Mouse (Mus musculus) C2C12 (cell line): ENCODE measurements around the gene C1s1. TPM values are rescaled to one million over a fixed set of nuclear protein-coding genes. Genes with fewer than 3 reads are reported as not detected.

Source experiments
- H3K27me3 ChIP-seq: one replicate; pipeline ENCODE4 v1.6.1; 2011; ENCODE audit not compliant: control insufficient read depth, insufficient read depth, insufficient read length
- H3K36me3 ChIP-seq: one replicate; pipeline ENCODE4 v1.6.1; 2011; ENCODE audit not compliant: control insufficient read depth, insufficient read depth
- H3K4me3 ChIP-seq: one replicate; pipeline ENCODE4 v1.5.1; 2011; ENCODE audit warnings: mild to moderate bottlenecking, control low read depth; ENCODE audit not compliant: poor library complexity, insufficient read depth, severe bottlenecking
- H3K79me2 ChIP-seq: one replicate; pipeline ENCODE4 v1.6.1; 2011; ENCODE audit not compliant: control insufficient read depth, insufficient read depth
- H3K79me3 ChIP-seq: one replicate; pipeline ENCODE4 v1.6.1; 2011; ENCODE audit warnings: low read depth, control low read depth
- H3ac ChIP-seq: one replicate; pipeline ENCODE3; 2011; ENCODE audit warnings: low read depth; ENCODE audit not compliant: control insufficient read depth, insufficient read length
- CEBPB ChIP-seq: IDR thresholded peaks from one replicate; pipeline ENCODE4 v1.6.1; 2011; ENCODE audit warnings: low read depth, mild to moderate bottlenecking, control low read depth, moderate library complexity
- CTCF ChIP-seq: IDR thresholded peaks from one replicate; pipeline ENCODE4 v1.5.1; 2011; ENCODE audit not compliant: control insufficient read depth, insufficient read depth, insufficient read length
- FOSL1 ChIP-seq: IDR thresholded peaks from one replicate; pipeline ENCODE4 v1.8.0; 2011; ENCODE audit warnings: mild to moderate bottlenecking, low read length; ENCODE audit not compliant: poor library complexity, insufficient read depth, severe bottlenecking
- MAX ChIP-seq: IDR thresholded peaks from one replicate; pipeline ENCODE4 v1.6.1; 2011; ENCODE audit warnings: mild to moderate bottlenecking, control low read depth
- MYOD1 ChIP-seq: IDR thresholded peaks from one replicate; pipeline ENCODE4 v1.6.1; 2011; ENCODE audit warnings: low read depth; ENCODE audit not compliant: control insufficient read depth, insufficient read length
- MYOG ChIP-seq: IDR thresholded peaks from one replicate; pipeline ENCODE4 v1.6.1; 2011; ENCODE audit not compliant: control insufficient read depth, insufficient read length; ENCODE audit errors: extremely low read depth
- USF1 ChIP-seq: IDR thresholded peaks from one replicate; pipeline ENCODE4 v1.6.1; 2011; ENCODE audit warnings: low read depth, mild to moderate bottlenecking, control low read depth, moderate library complexity
- polyA plus RNA-seq: library from polyadenylated mRNA; unstranded; fragments of >200 nt; fragmentation: generic; extraction: Trizol; gene quantifications from one replicate; pipeline ENCODE4 v1.2.1, GENCODE M21; 2012; ENCODE audit warnings: missing spikeins

Gene C1s1
- polyA plus RNA-seq, 1 experiment, result 0.05 TPM

DNA sequence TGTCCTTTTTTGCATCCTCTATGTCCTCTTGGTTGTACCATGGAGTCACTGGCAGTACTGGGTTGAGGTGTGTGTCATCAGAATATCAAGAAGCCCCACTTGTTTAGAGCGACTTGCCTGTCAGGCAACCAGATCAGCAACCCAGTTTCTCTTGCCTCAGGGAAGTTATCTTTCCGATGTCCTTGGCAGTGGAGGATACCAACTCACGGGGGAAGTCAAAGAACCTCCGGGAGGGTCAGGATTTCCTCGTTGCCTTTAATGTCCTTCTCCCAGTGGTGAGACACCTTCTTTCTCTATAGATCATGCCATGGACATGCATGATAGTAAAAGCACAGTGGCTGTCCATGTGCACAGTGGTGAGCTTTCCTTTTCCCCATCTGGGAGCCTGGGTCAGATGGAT is 40.1 kb downstream of the C1s1 start:
- Histone ChIP-seq H3K79me3 (no peaks in the 10 kb centered on the region), H3K36me3 (no peaks in the 10 kb centered on the region), H3ac (no peak overlapping the region), H3K4me3 (no peak overlapping the region), H3K79me2 (no peaks in the 10 kb centered on the region), H3K27me3 (no peaks in the 10 kb centered on the region)
- TF ChIP-seq CTCF (no peak), FOSL1 (no peak)

GRCm38 (mm10) chr6:124501473-124501872 is 40.7 kb downstream of the C1s1 start:
- Histone ChIP-seq H3K79me3 (no peaks in the 10 kb centered on the region), H3ac (no peak overlapping the region)
- no peak for TF ChIP-seq MYOG
- TF ChIP-seq CTCF, result no peak
- no peak for TF ChIP-seq CEBPB
- TF ChIP-seq MAX, result no peak
- TF ChIP-seq MYOD1, result no peak
- no peak for TF ChIP-seq FOSL1
- no peak for TF ChIP-seq USF1

GRCm38 (mm10) chr6:124499914-124500566 is 42.1 kb downstream of the C1s1 start:
- TF ChIP-seq CEBPB (no peak), USF1 (no peak), MYOD1 (no peak), CTCF (no peak), MAX (no peak), MYOG (no peak), FOSL1 (no peak)
- Histone ChIP-seq H3K36me3 (no peaks in the 10 kb centered on the region), H3K27me3 (no peaks in the 10 kb centered on the region), H3K79me3 (no peaks in the 10 kb centered on the region), H3K4me3 (no peak overlapping the region), H3ac (no peak overlapping the region), H3K79me2 (no peaks in the 10 kb centered on the region)

More at GRCm38 (mm10) chr6:124501473-124501872, 40.7 kb downstream of the C1s1 start:
- no peaks in the 10 kb centered on the region for H3K36me3 ChIP-seq
- H3K4me3 ChIP-seq, result no peak overlapping the region
- no peaks in the 10 kb centered on the region for H3K27me3 ChIP-seq
- H3K79me2 ChIP-seq, result no peaks in the 10 kb centered on the region

- TF ChIP-seq FOSL1 (no peak), CTCF (no peak), MYOD1 (no peak), MYOG (no peak), MAX (no peak), CEBPB (no peak), USF1 (no peak)
- Histone ChIP-seq H3K36me3 (no peaks in the 10 kb centered on the region), H3K79me2 (no peaks in the 10 kb centered on the region), H3K79me3 (no peaks in the 10 kb centered on the region), H3ac (no peak overlapping the region), H3K27me3 (no peaks in the 10 kb centered on the region), H3K4me3 (no peak overlapping the region)
Observed at GRCm38 (mm10) chr6:124496054-124496453, 46.1 kb downstream of the C1s1 start.

DNA sequence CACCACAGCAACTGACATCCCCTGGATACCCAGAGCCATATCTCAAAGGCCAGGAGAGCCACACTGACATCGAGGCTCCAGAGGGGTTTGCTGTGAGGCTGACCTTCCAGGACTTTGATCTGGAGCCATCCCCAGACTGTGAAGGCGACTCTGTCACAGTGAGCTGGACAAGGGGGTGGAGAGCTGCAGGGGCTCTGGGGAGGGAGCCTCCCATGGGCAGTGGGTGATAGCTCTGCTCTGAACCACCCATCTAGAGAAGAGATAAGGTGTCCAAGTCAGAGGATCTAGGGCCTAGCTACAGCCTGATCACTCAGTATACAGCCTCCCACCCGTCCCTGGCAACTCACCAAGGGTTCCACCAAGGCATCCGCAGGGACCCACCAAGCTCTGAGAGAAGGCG is 48.3 kb downstream of the C1s1 start:
- no peaks in the 10 kb centered on the region for H3K79me3 ChIP-seq
- H3K4me3 ChIP-seq, result no peak overlapping the region
- H3K36me3 ChIP-seq, result no peaks in the 10 kb centered on the region
- H3K79me2 ChIP-seq, result no peaks in the 10 kb centered on the region
- H3K27me3 ChIP-seq, result no peaks in the 10 kb centered on the region
- no peak overlapping the region for H3ac ChIP-seq
- TF ChIP-seq MYOG, result no peak
- no peak for TF ChIP-seq USF1
- TF ChIP-seq CEBPB, result no peak
- TF ChIP-seq CTCF, result no peak
- no peak for TF ChIP-seq MAX
- no peak for TF ChIP-seq MYOD1
- no peak for TF ChIP-seq FOSL1

DNA sequence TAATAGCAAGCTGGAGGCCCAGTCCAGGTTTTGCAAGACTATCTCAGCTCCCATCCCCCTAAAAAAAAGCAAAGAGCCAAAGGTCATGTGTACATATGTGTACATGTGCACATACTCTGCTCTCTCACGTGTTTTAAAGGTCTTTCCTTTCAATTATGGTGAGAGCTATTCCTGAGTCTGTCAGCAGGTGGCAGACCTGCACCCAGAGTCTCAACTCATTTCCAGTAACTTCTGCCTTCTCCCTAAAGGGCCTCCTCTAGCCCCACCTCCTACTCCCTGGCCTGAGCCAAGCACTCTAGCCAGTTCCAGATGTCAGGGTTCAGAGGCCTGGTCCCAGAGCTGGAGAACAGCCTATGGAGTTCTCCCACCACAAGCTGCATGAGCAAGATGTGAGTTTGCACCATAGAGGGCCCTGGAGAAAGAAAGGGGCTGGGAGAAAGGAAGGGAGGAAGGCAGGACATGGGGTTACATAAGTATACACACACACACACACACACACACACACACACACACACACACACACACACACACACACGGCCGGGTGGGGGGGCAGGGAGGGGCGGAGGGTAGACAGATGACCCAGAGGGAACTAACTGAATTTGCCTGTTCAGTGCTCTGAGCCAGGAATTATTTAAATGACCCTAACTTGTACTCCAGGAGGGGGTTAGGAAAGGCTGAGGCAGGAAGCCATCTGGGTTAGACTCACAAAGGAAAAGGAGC is 49.2 kb downstream of the C1s1 start, which contains the start of gene C1rl:
TSS of gene C1rl (plus strand) at position 272 of the 720 bp plus-strand sequence.
- H3K4me3 ChIP-seq, result no peak within 1 kb of the TSS
- H3K79me3 ChIP-seq, result no peaks in the 10 kb centered on the region
- H3ac ChIP-seq, result no peak within 1 kb of the TSS
- no peaks in the 10 kb centered on the region for H3K27me3 ChIP-seq
- no peak for TF ChIP-seq FOSL1
- TF ChIP-seq CTCF, result no peak
- no peak for TF ChIP-seq MAX
- no peak for TF ChIP-seq MYOG
- no peak for TF ChIP-seq MYOD1
- no peak for TF ChIP-seq USF1
- no peak for TF ChIP-seq CEBPB
- H3K79me2 ChIP-seq, result no peaks in the 10 kb centered on the region
- H3K36me3 ChIP-seq, result no peaks in the 10 kb centered on the region
